Mouse (Mus musculus) heart, postnatal 36 days (tissue): ENCODE data around the gene Cntln. TPM values are rescaled to one million over a fixed set of nuclear protein-coding genes. Genes with fewer than 3 reads are reported as not detected.

Source experiments
- total RNA-seq, 2 experiments: library from RNA; stranded (reverse); gene quantifications; 2 replicates each; pipeline ENCODE4 v1.2.3; 2021

Cntln gene
- total RNA-seq, 2 experiments from 2014 or later: 2.5 TPM

Other genes with a start within 250 kb of the Cntln start
- 1 to 10 TPM; 1.7 to 3.6 TPM for gene Bnc2, start 209.0 kb upstream of the Cntln start, total RNA-seq